ENCODE assay signal across 28 mouse cellular contexts in genomic region chr2:5888865-5889264, GRCm38 (mm10). TPM values are rescaled to one million over a fixed set of nuclear protein-coding genes. Genes with fewer than 3 reads are reported as not detected.
A peak's percentile ranks its signal among the peaks of the same experiment; 100 is the strongest.
DNase-seq lines count a peak whose midpoint lies in the region; ATAC-seq and TF ChIP-seq lines count a peak whose summit lies in the region.
"Had no signal": no experiment of that assay in that cellular context is flagged by ENCODE, and none has a peak within 500 bp of the region (broad histone marks: within the 10 kb centered on the region; RNA-seq: fewer than 3 reads in every experiment).

No protein-coding gene starts in this region.

- no peak for TF ChIP-seq EP300 in stomach, postnatal 0 days (optimal IDR thresholded peaks at IDR 0.05)

- peak overlapping the region; percentile 48 for H3K4me3 ChIP-seq in megakaryocyte, embryonic 14.5 days (replicated peaks)
- H3K4me3 ChIP-seq in stomach, postnatal 0 days (ENCODE audit: low read depth, low read length) = no peak overlapping the region
- H3K4me3 ChIP-seq: embryonic facial prominence, embryonic 13.5 days; embryonic facial prominence, embryonic 15.5 days; erythroblast, embryonic 14.5 days; forebrain, embryonic 10.5 days; forebrain, embryonic 12.5 days had no signal

- H3K4me1 ChIP-seq in megakaryocyte, embryonic 14.5 days = peaks cover 35% of the 10 kb centered on the region
- no peaks in the 10 kb centered on the region for H3K4me1 ChIP-seq in stomach, postnatal 0 days (replicated peaks; ENCODE audit: control insufficient read depth, insufficient read depth)
- H3K4me1 ChIP-seq: embryonic facial prominence, embryonic 15.5 days had no signal

- peaks cover 75% of the 10 kb centered on the region for H3K36me3 ChIP-seq in megakaryocyte, embryonic 14.5 days (replicated peaks; ENCODE audit: low read length)
- H3K36me3 ChIP-seq in stomach, postnatal 0 days (ENCODE audit: control insufficient read depth, insufficient read depth, low read length) = peaks cover 10% of the 10 kb centered on the region

- 0 out of 2 replicates have a peak overlapping the region, but pooled peaks have one; percentile 50 for H3K27ac ChIP-seq in stomach, postnatal 0 days (replicated peaks)
- H3K27ac ChIP-seq: embryonic facial prominence, embryonic 13.5 days; embryonic facial prominence, embryonic 15.5 days; forebrain, embryonic 10.5 days; forebrain, embryonic 12.5 days had no signal

- WGBS in stomach, postnatal 0 days = 78% methylated on average over 5 of the region's 5 CpGs

- TF ChIP-seq CTCF in stomach, postnatal 0 days (IDR thresholded peaks at IDR 0.05; ENCODE audit: low read depth) = no peak

- peak; percentile 38 for DNase-seq in brain, adult 2 months (ENCODE audit: low read depth, low spot score)
- no peak for DNase-seq in stomach, postnatal 0 days (ENCODE audit: low spot score)
- no peak for DNase-seq in liver
- no peak for DNase-seq in adrenal gland, postnatal 4 days (ENCODE audit: low spot score in 2 of 2)
- DNase-seq: adrenal gland, adult 8-10 months; adrenal gland, postnatal 14 days; adrenal gland, postnatal 36 days; B cell, adult 2 months; cerebellum, adult 11-12 months; cerebellum, adult 2 months; cerebellum, adult 9-10 months; cerebellum, postnatal 10 days; cerebellum, postnatal 25 days; embryo, embryonic 11 days had no signal

- no peak for ATAC-seq in megakaryocyte, adult 5-6 weeks (ENCODE audit: poor library complexity, severe bottlenecking)
- ATAC-seq in stomach, postnatal 0 days (ENCODE audit: low FRiP score, low TSS enrichment) = peak; percentile 92
- ATAC-seq: activated CD4-positive, CD25-positive, alpha-beta regulatory T cell, adult 4 months; CD4-positive, CD25-positive, alpha-beta regulatory T cell, adult 4 months; forebrain, embryonic 14.5 days; forebrain, embryonic 16.5 days; Patski had no signal

- H3K4me2 ChIP-seq in stomach, postnatal 0 days (replicated peaks; ENCODE audit: low read depth) = no peak overlapping the region
- H3K4me2 ChIP-seq: embryonic facial prominence, embryonic 13.5 days; embryonic facial prominence, embryonic 15.5 days; forebrain, embryonic 12.5 days had no signal

- H3K9ac ChIP-seq in stomach, postnatal 0 days (ENCODE audit: low read length) = no peak overlapping the region
- H3K9ac ChIP-seq: embryonic facial prominence, embryonic 13.5 days; embryonic facial prominence, embryonic 15.5 days; forebrain, embryonic 12.5 days had no signal

- H3K9me3 ChIP-seq in megakaryocyte, embryonic 14.5 days = no peaks in the 10 kb centered on the region
- no peaks in the 10 kb centered on the region for H3K9me3 ChIP-seq in stomach, postnatal 0 days (ENCODE audit: control insufficient read depth, low read length)
- H3K9me3 ChIP-seq: embryonic facial prominence, embryonic 13.5 days; embryonic facial prominence, embryonic 15.5 days; forebrain, embryonic 10.5 days; forebrain, embryonic 12.5 days; G1E had no signal

- no peaks in the 10 kb centered on the region for H3K27me3 ChIP-seq in megakaryocyte, embryonic 14.5 days (replicated peaks)
- no peaks in the 10 kb centered on the region for H3K27me3 ChIP-seq in stomach, postnatal 0 days (ENCODE audit: control insufficient read depth, insufficient read depth, low read length)
- H3K27me3 ChIP-seq: CH12.LX; embryonic facial prominence, embryonic 13.5 days; embryonic facial prominence, embryonic 15.5 days; forebrain, embryonic 12.5 days; Patski had no signal

RNA-seq across cellular contexts. Expression of gene Sec61a2, which starts 6.4 kb away (rescaled TPM):
- 0.56 TPM in 1 of 2 replicates, not detected in the other for polyA plus RNA-seq in megakaryocyte, embryonic 14.5 days (2012; ENCODE audit: insufficient read depth, low replicate concordance)
- 11.6 and 12.5 TPM in 2 replicates for total RNA-seq in megakaryocyte, adult 5-6 weeks (2015)
- 4.0 and 5.7 TPM in 2 replicates for total RNA-seq in megakaryocyte, adult 5-6 weeks (2017)
- 19.6 and 21.8 TPM in 2 replicates for polyA plus RNA-seq in stomach, postnatal 0 days (2015; fragmentation: Nextera tagmentation; extraction: Ambion mirVana)
- 10 to 100 TPM; 72.0 to 75.8 TPM for total RNA-seq in adrenal gland, postnatal 4 days (2021)

RNA-seq across cellular contexts. Expression of gene Gm13199, which starts 26.1 kb away (rescaled TPM):
- polyA plus RNA-seq in megakaryocyte, embryonic 14.5 days (2012; ENCODE audit: insufficient read depth, low replicate concordance) = not detected in 2 replicates
- 0.51 TPM in 1 of 2 replicates, not detected in the other for total RNA-seq in megakaryocyte, adult 5-6 weeks (2015)
- total RNA-seq in megakaryocyte, adult 5-6 weeks (2017) = not detected in 2 replicates
- polyA plus RNA-seq in stomach, postnatal 0 days (2015; fragmentation: Nextera tagmentation; extraction: Ambion mirVana) = 0.25 and 0.32 TPM in 2 replicates
- total RNA-seq in adrenal gland, postnatal 4 days (2021) = 1 to 10 TPM in 1 of 2 experiments, under 1 TPM in 1; 0.96 to 2.2 TPM
- polyA plus RNA-seq: erythroblast, embryonic 14.5 days; G1E had no signal

RNA-seq across cellular contexts. Expression of gene Cdc123, which starts 43.9 kb away (rescaled TPM):
- 25.9 and 129 TPM in 2 replicates for polyA plus RNA-seq in megakaryocyte, embryonic 14.5 days (2012; ENCODE audit: insufficient read depth, low replicate concordance)
- total RNA-seq in megakaryocyte, adult 5-6 weeks (2015) = 91.2 and 110 TPM in 2 replicates
- 80.7 and 85.0 TPM in 2 replicates for total RNA-seq in megakaryocyte, adult 5-6 weeks (2017)
- 168 and 184 TPM in 2 replicates for polyA plus RNA-seq in stomach, postnatal 0 days (2015; fragmentation: Nextera tagmentation; extraction: Ambion mirVana)
- total RNA-seq in adrenal gland, postnatal 4 days (2021) = 100 to 1,000 TPM; 139 to 156 TPM

RNA-seq across cellular contexts. Expression of gene Nudt5, which starts 44.0 kb away (rescaled TPM):
- 1.5 and 16.9 TPM in 2 replicates for polyA plus RNA-seq in megakaryocyte, embryonic 14.5 days (2012; ENCODE audit: insufficient read depth, low replicate concordance)
- total RNA-seq in megakaryocyte, adult 5-6 weeks (2015) = 29.2 and 33.5 TPM in 2 replicates
- 25.1 and 31.2 TPM in 2 replicates for total RNA-seq in megakaryocyte, adult 5-6 weeks (2017)
- 27.2 and 29.1 TPM in 2 replicates for polyA plus RNA-seq in stomach, postnatal 0 days (2015; fragmentation: Nextera tagmentation; extraction: Ambion mirVana)
- 10 to 100 TPM; 35.9 to 40.3 TPM for total RNA-seq in adrenal gland, postnatal 4 days (2021)

RNA-seq across cellular contexts. Expression of gene Dhtkd1, which starts 53.7 kb away (rescaled TPM):
- not detected in 2 replicates for polyA plus RNA-seq in megakaryocyte, embryonic 14.5 days (2012; ENCODE audit: insufficient read depth, low replicate concordance)
- 2.0 TPM in 1 of 2 replicates, not detected in the other for total RNA-seq in megakaryocyte, adult 5-6 weeks (2015)
- 0.24 TPM in 1 of 2 replicates, not detected in the other for total RNA-seq in megakaryocyte, adult 5-6 weeks (2017)
- 0.65 TPM in 2 replicates for polyA plus RNA-seq in stomach, postnatal 0 days (2015; fragmentation: Nextera tagmentation; extraction: Ambion mirVana)
- 10 to 100 TPM in 1 of 2 experiments, 1 to 10 TPM in 1; 9.2 to 11.3 TPM for total RNA-seq in adrenal gland, postnatal 4 days (2021)
- polyA plus RNA-seq: erythroblast, embryonic 14.5 days; G1E had no signal

Comparison
In these comparisons a context has a peak if more than half of its experiments do, and no peak if none do; other contexts are left out.
1. RNA of gene Sec61a2, which starts 6.4 kb away (total RNA-seq): 72.0 to 75.8 TPM in adrenal gland, postnatal 4 days; 4.0 to 12.5 TPM in megakaryocyte, adult 5-6 weeks; every median in the first group is over 4 times any median in the second.